In genomic region chr11:120824787-120825288, GRCm38 (mm10) we compare ENCODE assay signal across 9 mouse cellular contexts. TPM values are rescaled to one million over a fixed set of nuclear protein-coding genes. Genes with fewer than 3 reads are reported as not detected.
DNase-seq lines count a peak whose midpoint lies in the region; ATAC-seq and TF ChIP-seq lines count a peak whose summit lies in the region.
"Had no signal": no experiment of that assay in that cellular context is flagged by ENCODE, and none has a peak within 500 bp of the region (broad histone marks: within the 10 kb centered on the region; RNA-seq: fewer than 3 reads in every experiment).

No protein-coding gene starts in this region.

- TF ChIP-seq EP300 in liver, postnatal 0 days (IDR thresholded peaks at IDR 0.05; ENCODE audit: low read depth), result no peak

- no peak for ATAC-seq in heart, embryonic 14.5 days (ENCODE audit: insufficient number of reproducible peaks, insufficient read depth, low FRiP score, low read depth)
- ATAC-seq in G1E (ENCODE audit: extremely low read depth, insufficient number of reproducible peaks, low FRiP score, poor library complexity, severe bottlenecking), result no peak
- ATAC-seq in forebrain, embryonic 16.5 days, result peak; percentile 53
- ATAC-seq in liver, postnatal 0 days, result no peak; the same call in 1 of the 2 replicates
- no peak; the same call in 1 of the 2 replicates for ATAC-seq in cerebellum, adult (ENCODE audit: insufficient number of reproducible peaks, low FRiP score, low TSS enrichment)

- H3K4me1 ChIP-seq in heart, embryonic 14.5 days (ENCODE audit: control insufficient read depth in 2 of 2, insufficient read depth in 2 of 2, low read length in 2 of 2), result peaks cover 29 to 34% of the 10 kb centered on the region in 2 experiments
- H3K4me1 ChIP-seq in G1E (ENCODE audit: insufficient read depth, low read depth, low read length), result peaks cover 57% of the 10 kb centered on the region
- H3K4me1 ChIP-seq in forebrain, embryonic 16.5 days (replicated peaks; ENCODE audit: control insufficient read depth, insufficient read depth, low read length), result peaks cover 35% of the 10 kb centered on the region
- peaks cover 24% of the 10 kb centered on the region for H3K4me1 ChIP-seq in liver, postnatal 0 days (ENCODE audit: insufficient read depth)

- 0% methylated on average over 21 of the region's 21 CpGs for WGBS in heart, embryonic 14.5 days
- 1% methylated on average over 21 of the region's 21 CpGs for WGBS in forebrain, embryonic 16.5 days
- 2% methylated on average over 21 of the region's 21 CpGs for WGBS in liver, postnatal 0 days (ENCODE audit: insufficient replicate concordance)

- H3K27ac ChIP-seq in heart, embryonic 14.5 days (replicated peaks in 1 of 2; ENCODE audit: control insufficient read depth in 1 of 2, insufficient read depth in 1 of 2, low read depth in 2 of 2, low read length in 2 of 2), result peak overlapping the region; percentile 93 to 94
- H3K27ac ChIP-seq in forebrain, embryonic 16.5 days (ENCODE audit: low read length), result peak overlapping the region; percentile 99
- H3K27ac ChIP-seq in liver, postnatal 0 days (ENCODE audit: low read depth), result peak overlapping the region; percentile 79

- DNase-seq in heart, postnatal 36 days, result no peak
- DNase-seq in G1E (ENCODE audit: low spot score), result no peak
- peak; percentile 38 for DNase-seq in liver, postnatal 0 days
- DNase-seq in c-Kit-positive CD71-positive TER-119-positive erythroid progenitor cells, embryonic 14.5 days (ENCODE audit: low spot score), result no peak
- no peak for DNase-seq in urinary bladder, adult 18-20 months (ENCODE audit: low spot score in 2 of 2)

- peak overlapping the region; percentile 68 to 81 for H3K4me3 ChIP-seq in heart, embryonic 14.5 days (ENCODE audit: control insufficient read depth in 1 of 2, insufficient read depth in 1 of 2, low read depth in 1 of 2, low read length in 2 of 2)
- H3K4me3 ChIP-seq in G1E (ENCODE audit: low read depth, low read length), result peak overlapping the region; percentile 85
- peak overlapping the region; percentile 50 for H3K4me3 ChIP-seq in forebrain, embryonic 16.5 days (replicated peaks; ENCODE audit: low read length)
- H3K4me3 ChIP-seq in liver, postnatal 0 days (ENCODE audit: low read depth, low read length), result peak overlapping the region; percentile 68

- no peak for TF ChIP-seq CTCF in G1E (IDR thresholded peaks at IDR 0.05; ENCODE audit: low read depth, low read length)
- TF ChIP-seq CTCF in liver, postnatal 0 days (IDR thresholded peaks at IDR 0.05; ENCODE audit: low read depth), result no peak

- intact Hi-C loops in heart, postnatal 36 days (cut with DNase I), result no loop called here

- peak overlapping the region; percentile 87 for H3K4me2 ChIP-seq in heart, embryonic 14.5 days (ENCODE audit: low read length)
- H3K4me2 ChIP-seq in forebrain, embryonic 16.5 days (ENCODE audit: low read length), result peak overlapping the region; percentile 68
- H3K4me2 ChIP-seq in liver, postnatal 0 days (ENCODE audit: low read depth, low read length), result peak overlapping the region; percentile 86

- H3K36me3 ChIP-seq in heart, embryonic 14.5 days (ENCODE audit: control insufficient read depth, insufficient read depth, low read length), result peaks cover 22% of the 10 kb centered on the region
- H3K36me3 ChIP-seq in G1E (replicated peaks), result peaks cover 44% of the 10 kb centered on the region
- H3K36me3 ChIP-seq in forebrain, embryonic 16.5 days (ENCODE audit: control insufficient read depth, insufficient read depth), result peaks cover 4% of the 10 kb centered on the region
- H3K36me3 ChIP-seq in liver, postnatal 0 days (replicated peaks; ENCODE audit: insufficient read depth, low read length), result peaks cover 12% of the 10 kb centered on the region

- H3K27me3 ChIP-seq in heart, embryonic 14.5 days (ENCODE audit: control insufficient read depth, insufficient read depth, low read length), result no peaks in the 10 kb centered on the region
- H3K27me3 ChIP-seq in G1E (ENCODE audit: insufficient read depth, low read length), result peaks cover 21% of the 10 kb centered on the region
- no peaks in the 10 kb centered on the region for H3K27me3 ChIP-seq in forebrain, embryonic 16.5 days (replicated peaks; ENCODE audit: control insufficient read depth, insufficient read depth, low read length)
- no peaks in the 10 kb centered on the region for H3K27me3 ChIP-seq in liver, postnatal 0 days (ENCODE audit: insufficient read depth, low read length)
- H3K27me3 ChIP-seq: Patski had no signal

- no peaks in the 10 kb centered on the region for H3K9me3 ChIP-seq in heart, embryonic 14.5 days (ENCODE audit: control insufficient read depth, low read length)
- H3K9me3 ChIP-seq in G1E (replicated peaks), result no peaks in the 10 kb centered on the region
- H3K9me3 ChIP-seq in forebrain, embryonic 16.5 days (ENCODE audit: control insufficient read depth, low read length), result no peaks in the 10 kb centered on the region
- H3K9me3 ChIP-seq in liver, postnatal 0 days (ENCODE audit: low read length), result no peaks in the 10 kb centered on the region

- peak overlapping the region; percentile 87 for H3K9ac ChIP-seq in heart, embryonic 14.5 days (ENCODE audit: low read length)
- H3K9ac ChIP-seq in forebrain, embryonic 16.5 days (replicated peaks; ENCODE audit: low read depth, low read length), result peak overlapping the region; percentile 67
- H3K9ac ChIP-seq in liver, postnatal 0 days (replicated peaks), result peak overlapping the region; percentile 59

RNA-seq across cellular contexts. Expression of gene Fasn, which starts 0.5 kb away (rescaled TPM):
- 29.6 and 32.0 TPM in 2 replicates for polyA plus RNA-seq in heart, embryonic 14.5 days (2014; fragmentation: Nextera tagmentation; extraction: Ambion mirVana)
- total RNA-seq in heart, postnatal 36 days (2021), result 10 to 100 TPM; 17.3 to 65.9 TPM
- total RNA-seq in G1E (2014; fragmentation: Nextera tagmentation), result 88.2 and 116 TPM in 2 replicates
- 66.6 and 69.3 TPM in 2 replicates for total RNA-seq in G1E (2017)
- 425 and 529 TPM in 2 replicates for polyA plus RNA-seq in G1E (2012)
- polyA plus RNA-seq in forebrain, embryonic 16.5 days (2015; fragmentation: Nextera tagmentation; extraction: Ambion mirVana), result 92.0 and 97.4 TPM in 2 replicates
- polyA plus RNA-seq in liver, postnatal 0 days (2015; fragmentation: Nextera tagmentation; extraction: Ambion mirVana), result 3.8 and 3.9 TPM in 2 replicates

RNA-seq across cellular contexts. Expression of gene Dus1l, which starts 28.6 kb away (rescaled TPM):
- polyA plus RNA-seq in heart, embryonic 14.5 days (2014; fragmentation: Nextera tagmentation; extraction: Ambion mirVana), result 43.6 and 44.5 TPM in 2 replicates
- total RNA-seq in heart, postnatal 36 days (2021), result 10 to 100 TPM; 25.0 to 29.0 TPM
- total RNA-seq in G1E (2014; fragmentation: Nextera tagmentation), result 63.3 and 67.4 TPM in 2 replicates
- total RNA-seq in G1E (2017), result 49.2 and 54.7 TPM in 2 replicates
- polyA plus RNA-seq in G1E (2012), result 142 and 166 TPM in 2 replicates
- polyA plus RNA-seq in forebrain, embryonic 16.5 days (2015; fragmentation: Nextera tagmentation; extraction: Ambion mirVana), result 53.4 and 56.9 TPM in 2 replicates
- polyA plus RNA-seq in liver, postnatal 0 days (2015; fragmentation: Nextera tagmentation; extraction: Ambion mirVana), result 43.8 and 46.8 TPM in 2 replicates

RNA-seq across cellular contexts. Expression of gene Gps1, which starts 40.8 kb away (rescaled TPM):
- polyA plus RNA-seq in heart, embryonic 14.5 days (2014; fragmentation: Nextera tagmentation; extraction: Ambion mirVana), result 138 and 151 TPM in 2 replicates
- 10 to 100 TPM; 54.6 to 58.4 TPM for total RNA-seq in heart, postnatal 36 days (2021)
- total RNA-seq in G1E (2014; fragmentation: Nextera tagmentation), result 109 and 111 TPM in 2 replicates
- total RNA-seq in G1E (2017), result 110 and 144 TPM in 2 replicates
- 65.9 and 66.5 TPM in 2 replicates for polyA plus RNA-seq in G1E (2012)
- 287 and 305 TPM in 2 replicates for polyA plus RNA-seq in forebrain, embryonic 16.5 days (2015; fragmentation: Nextera tagmentation; extraction: Ambion mirVana)
- polyA plus RNA-seq in liver, postnatal 0 days (2015; fragmentation: Nextera tagmentation; extraction: Ambion mirVana), result 50.8 and 51.9 TPM in 2 replicates

RNA-seq across cellular contexts. Expression of gene Rfng, which starts 40.8 kb away (rescaled TPM):
- 16.0 and 16.7 TPM in 2 replicates for polyA plus RNA-seq in heart, embryonic 14.5 days (2014; fragmentation: Nextera tagmentation; extraction: Ambion mirVana)
- 10 to 100 TPM; 11.2 to 13.3 TPM for total RNA-seq in heart, postnatal 36 days (2021)
- total RNA-seq in G1E (2014; fragmentation: Nextera tagmentation) (18.4 and 24.2 TPM in 2 replicates), G1E (2017) (3.5 and 4.1 TPM in 2 replicates)
- 55.0 and 67.6 TPM in 2 replicates for polyA plus RNA-seq in G1E (2012)
- 95.2 and 119 TPM in 2 replicates for polyA plus RNA-seq in forebrain, embryonic 16.5 days (2015; fragmentation: Nextera tagmentation; extraction: Ambion mirVana)
- polyA plus RNA-seq in liver, postnatal 0 days (2015; fragmentation: Nextera tagmentation; extraction: Ambion mirVana), result 6.2 and 6.3 TPM in 2 replicates
